Mouse (Mus musculus) kidney, postnatal 36 days (tissue): ENCODE measurements at regions not wholly inside any gene's neighbourhood (a gene's known extent, or its start where the extent isn't known, plus 50 kb on each side); places are given as distances from the start of the nearest gene placed in this dataset.

ENCODE experiments used
- DNase-seq, 2 experiments: peaks; one replicate each; pipeline ENCODE4 v3.0.0; 2021 to 2022; ENCODE audit warnings: mixed read lengths in 2 of 2

- no peak for DNase-seq
These were observed 192.1 kb upstream of the Camk1g start for GRCm38 (mm10) chr1:193562242-193562641.

GRCm38 (mm10) chr1:193558122-193558521, 188.0 kb upstream of the Camk1g start:
- DNase-seq = no peak

GRCm38 (mm10) chr1:193554731-193555130, 184.6 kb upstream of the Camk1g start:
- no peak for DNase-seq

GRCm38 (mm10) chr1:193552348-193552747, 182.2 kb upstream of the Camk1g start:
- no peak for DNase-seq

GRCm38 (mm10) chr1:193551340-193551739, 181.2 kb upstream of the Camk1g start:
- no peak for DNase-seq

- no peak for DNase-seq
These were observed 180.7 kb upstream of the Camk1g start for GRCm38 (mm10) chr1:193550761-193551160.

GRCm38 (mm10) chr1:193547356-193547755, 177.3 kb upstream of the Camk1g start:
- DNase-seq = no peak

- no peak for DNase-seq
These were observed 175.9 kb upstream of the Camk1g start for GRCm38 (mm10) chr1:193546044-193546432.

GRCm38 (mm10) chr1:193545406-193546043, 175.4 kb upstream of the Camk1g start:
- DNase-seq = no peak

GRCm38 (mm10) chr1:193544804-193545203, 174.7 kb upstream of the Camk1g start:
- no peak for DNase-seq

GRCm38 (mm10) chr1:193543834-193544233, 173.7 kb upstream of the Camk1g start:
- DNase-seq = no peak

- DNase-seq = no peak
These were observed 173.2 kb upstream of the Camk1g start for GRCm38 (mm10) chr1:193543284-193543683.

- DNase-seq = peak; percentile 13 to 33
These were observed 172.0 kb upstream of the Camk1g start for GRCm38 (mm10) chr1:193541934-193542580.

- DNase-seq = no peak
These were observed 171.2 kb upstream of the Camk1g start for GRCm38 (mm10) chr1:193541281-193541680.

- DNase-seq = no peak
These were observed 170.4 kb upstream of the Camk1g start for GRCm38 (mm10) chr1:193540486-193540885.

GRCm38 (mm10) chr1:193539261-193539660, 169.2 kb upstream of the Camk1g start:
- DNase-seq = peak in 1 of 2 experiments; percentile 56

GRCm38 (mm10) chr1:193538425-193538824, 168.3 kb upstream of the Camk1g start:
- peak; percentile 24 to 29 for DNase-seq

GRCm38 (mm10) chr1:193537616-193538015, 167.5 kb upstream of the Camk1g start:
- no peak for DNase-seq

- no peak for DNase-seq
These were observed 166.5 kb upstream of the Camk1g start for GRCm38 (mm10) chr1:193536552-193536951.

- DNase-seq = no peak
These were observed 164.4 kb upstream of the Camk1g start for GRCm38 (mm10) chr1:193534449-193534848.

- DNase-seq = no peak
These were observed 156.4 kb upstream of the Camk1g start for GRCm38 (mm10) chr1:193526501-193526900.

- no peak for DNase-seq
These were observed 151.9 kb upstream of the Camk1g start for GRCm38 (mm10) chr1:193522007-193522406.

GRCm38 (mm10) chr1:193518840-193519239, 148.7 kb upstream of the Camk1g start:
- DNase-seq = no peak

GRCm38 (mm10) chr1:193517968-193518367, 147.9 kb upstream of the Camk1g start:
- no peak for DNase-seq

- DNase-seq = no peak
These were observed 147.2 kb upstream of the Camk1g start for GRCm38 (mm10) chr1:193517293-193517692.
